ENCODE assay signal across 1 mouse cellular context in the genomic region with DNA sequence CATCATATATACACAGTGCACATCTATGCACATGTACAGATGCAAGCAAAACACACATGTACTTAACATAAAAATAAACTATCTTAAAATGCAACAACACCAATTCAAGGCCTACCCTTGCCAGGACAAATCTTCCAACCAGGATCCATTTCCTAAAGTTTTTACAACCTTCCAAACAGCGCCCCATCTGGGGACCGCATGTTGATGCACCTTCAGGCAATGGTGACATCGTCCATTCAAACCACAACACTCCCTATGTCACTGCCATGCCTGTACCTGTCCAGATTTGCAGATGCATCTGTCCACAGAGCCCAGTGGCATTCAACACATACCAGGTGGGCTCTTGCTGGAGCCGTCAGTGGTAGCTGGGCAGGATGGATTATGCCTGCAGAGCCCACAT.
TF ChIP-seq lines count a peak whose summit lies in the region.

No protein-coding gene starts in this region.

TF ChIP-seq in MEL, 35 proteins besides CTCF, POLR2A, EP300 and RAD21:
- TF ChIP-seq GATA1 (IDR thresholded peaks at IDR 0.05; ENCODE audit: low read depth, low read length) (no peak), MAX (IDR thresholded peaks at IDR 0.05; ENCODE audit: low read length) (no peak), CHD2 (IDR thresholded peaks at IDR 0.05; ENCODE audit: low read length) (no peak), ETS1 (IDR thresholded peaks at IDR 0.05; ENCODE audit: low read depth, low read length) (no peak), ELF1 (IDR thresholded peaks at IDR 0.05; ENCODE audit: low read depth, low read length) (no peak), RCOR1 (IDR thresholded peaks at IDR 0.05; ENCODE audit: low read depth, low read length) (no peak), TAL1 (IDR thresholded peaks at IDR 0.05; ENCODE audit: low read length) (no peak)
